Mouse (Mus musculus): ENCODE results near the gene Chtf18.
A peak's percentile ranks its signal among the peaks of the same experiment; 100 is the strongest.
"Not testable (repeated sequence)": the region's sequence is repeated elsewhere in the genome, so short reads cannot be mapped to it uniquely, and the experiment has no call there.

The Chtf18 gene

DNA sequence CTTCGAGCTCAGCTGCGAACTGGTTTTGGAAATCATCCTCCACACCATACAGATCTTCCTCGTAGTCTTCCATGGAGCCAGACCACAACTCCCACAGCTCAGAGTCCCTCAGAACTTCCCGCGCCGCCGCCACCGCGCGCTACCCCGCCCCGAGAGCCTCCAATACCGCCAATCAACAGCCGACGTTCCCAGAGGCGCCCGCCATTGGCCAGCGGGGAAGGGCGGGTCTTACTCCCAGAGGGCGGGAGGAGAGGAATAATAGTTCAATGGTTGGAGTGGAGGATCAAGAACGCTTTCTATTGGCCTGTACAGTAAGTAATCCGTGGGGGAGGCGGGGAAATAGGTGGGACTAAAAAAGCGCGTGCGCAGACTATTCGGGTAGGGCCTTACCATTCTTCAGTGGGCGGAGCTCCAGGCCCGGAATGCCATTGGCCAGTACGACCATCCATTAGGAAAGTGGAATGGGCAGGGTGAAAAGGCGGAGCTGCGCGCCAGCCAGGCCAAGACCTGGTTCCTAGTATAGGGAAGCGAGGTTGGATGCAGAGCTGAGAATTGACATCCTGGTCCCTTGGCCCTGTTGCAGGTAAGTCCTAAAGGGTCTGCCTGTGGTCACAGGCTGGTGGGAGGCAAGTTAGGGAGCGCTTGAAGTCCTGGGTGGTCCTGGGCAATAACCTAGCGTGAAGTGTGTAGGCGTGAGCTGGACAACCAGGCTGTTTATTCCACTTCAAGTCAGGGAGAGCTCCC lies at the start of gene Chtf18, which contains the start of gene Rpusd1:
Gene Chtf18 (minus strand): TSS at position 155 of the 744 bp plus-strand sequence.
Gene Rpusd1 (plus strand): TSS at position 406 of the 744 bp plus-strand sequence.
- peak; percentile 100 for DNase-seq

DNA sequence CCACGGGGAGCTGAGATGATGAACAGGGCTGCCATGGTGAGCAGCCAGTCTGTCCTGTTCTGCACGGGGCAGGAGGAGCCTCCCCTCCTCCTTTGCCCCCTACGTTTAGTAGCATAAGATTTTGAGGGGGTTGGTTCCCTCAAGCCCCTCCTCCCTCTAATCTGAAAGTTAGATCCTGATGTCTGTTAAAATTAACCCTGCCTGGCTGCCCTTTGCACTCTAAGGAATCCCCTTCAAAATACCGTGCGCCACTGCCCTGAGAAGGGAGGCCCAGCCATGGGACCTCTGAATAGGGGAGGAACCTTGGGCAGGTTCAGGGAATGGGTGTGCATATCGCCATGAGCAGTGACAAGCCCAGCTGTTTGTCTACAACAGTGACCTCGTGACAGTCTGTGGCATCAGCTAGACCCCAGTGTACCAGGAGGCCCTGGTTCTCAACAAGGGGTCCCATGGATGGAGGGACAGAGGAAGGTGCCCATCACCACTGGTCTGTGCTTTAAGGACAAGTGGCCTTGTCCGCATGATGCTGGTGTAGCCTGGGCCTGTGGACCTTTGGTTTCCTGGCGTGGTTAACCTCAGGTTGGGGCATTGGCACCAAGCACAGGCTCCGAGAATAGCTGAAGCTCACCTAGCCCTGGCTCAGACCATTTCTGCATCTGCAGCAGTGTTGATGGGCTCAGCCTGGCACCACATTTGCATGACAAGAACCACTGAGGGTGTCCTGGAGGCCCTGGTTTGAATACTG lies 48.3 kb upstream of the Chtf18 start:
- peak; percentile 52 to 67 for DNase-seq

DNA sequence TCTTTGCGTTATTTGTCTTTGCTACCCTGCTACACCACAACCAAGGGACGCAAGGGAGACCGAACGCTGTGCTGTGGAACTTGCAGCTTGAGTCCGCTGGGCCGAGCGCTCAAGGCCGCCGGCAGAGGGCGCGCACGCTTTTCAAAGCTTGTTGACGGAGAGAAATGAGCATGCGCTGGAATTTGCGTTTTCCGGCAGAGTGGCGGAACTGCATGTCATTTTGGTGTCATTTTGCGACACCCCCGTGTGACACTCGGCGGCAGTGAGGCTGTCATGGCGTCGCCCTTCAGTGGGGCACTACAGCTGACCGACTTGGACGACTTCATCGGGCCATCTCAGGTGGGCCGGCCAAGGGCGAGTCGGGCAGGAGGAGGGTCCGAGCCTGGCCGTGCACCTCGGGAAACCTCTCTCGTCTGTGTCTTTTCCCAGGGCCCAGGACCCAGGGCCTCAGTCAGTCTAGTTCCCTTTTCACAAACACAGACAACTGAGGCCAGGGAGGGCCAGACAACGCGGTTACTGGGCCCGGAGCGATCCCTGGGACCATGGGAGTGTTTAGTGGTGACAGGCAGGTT lies 46.4 kb upstream of the Chtf18 start, which contains the start of gene Narfl:
Gene Narfl (plus strand): TSS at position 228 of the 572 bp plus-strand sequence.
- DNase-seq, result peak; percentile 97 to 98

GRCm38 (mm10) chr17:25769331-25769730 lies 42.1 kb upstream of the Chtf18 start:
- DNase-seq, result no peak

DNA sequence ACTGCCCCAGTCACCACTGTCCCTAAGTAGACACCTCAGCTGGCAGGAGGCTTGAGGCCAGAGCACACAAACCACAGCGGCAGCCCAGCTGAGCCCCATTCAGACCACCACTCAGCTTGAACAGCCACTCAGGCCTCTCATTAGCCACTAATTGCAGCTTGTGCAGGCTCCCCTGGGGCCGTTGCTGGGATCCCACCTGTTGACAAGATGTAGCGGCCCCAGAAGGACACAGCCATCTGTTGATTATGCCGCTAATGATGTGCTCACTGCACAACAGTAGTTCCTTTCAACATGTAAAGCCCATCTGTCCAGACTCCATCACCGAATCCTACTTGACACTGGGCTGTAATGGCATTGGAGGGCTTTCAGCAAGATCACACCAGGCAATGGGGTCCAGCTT lies 38.7 kb upstream of the Chtf18 start:
- no peak for DNase-seq

GRCm38 (mm10) chr17:25762591-25762990 lies 35.4 kb upstream of the Chtf18 start:
- no peak for DNase-seq

- no peak for DNase-seq
Measured at GRCm38 (mm10) chr17:25761561-25761970, 34.3 kb upstream of the Chtf18 start.

DNA sequence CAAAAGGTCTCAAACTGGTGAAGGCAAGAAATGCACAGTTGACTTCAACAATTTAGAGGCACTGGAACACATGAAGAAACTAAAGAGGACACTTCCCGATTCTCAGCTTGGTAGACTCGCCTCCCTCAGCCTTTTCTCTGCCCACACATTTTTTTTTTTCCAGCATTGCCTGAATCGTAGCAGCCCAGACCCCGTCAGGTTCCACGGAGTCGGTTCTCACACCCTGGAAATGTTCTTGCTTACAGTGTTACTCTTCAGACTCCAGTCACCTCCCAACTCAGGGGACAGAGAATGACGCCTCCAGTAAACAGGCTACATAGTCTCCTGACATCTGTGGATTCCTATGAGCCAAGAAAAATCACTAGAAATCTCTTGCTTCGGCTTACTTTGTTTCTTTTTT lies 32.9 kb upstream of the Chtf18 start:
- DNase-seq, result no peak

GRCm38 (mm10) chr17:25757691-25758090 lies 30.5 kb upstream of the Chtf18 start:
- DNase-seq, result no peak

- DNase-seq, result no peak
Measured at GRCm38 (mm10) chr17:25756378-25757242, 29.4 kb upstream of the Chtf18 start.

DNA sequence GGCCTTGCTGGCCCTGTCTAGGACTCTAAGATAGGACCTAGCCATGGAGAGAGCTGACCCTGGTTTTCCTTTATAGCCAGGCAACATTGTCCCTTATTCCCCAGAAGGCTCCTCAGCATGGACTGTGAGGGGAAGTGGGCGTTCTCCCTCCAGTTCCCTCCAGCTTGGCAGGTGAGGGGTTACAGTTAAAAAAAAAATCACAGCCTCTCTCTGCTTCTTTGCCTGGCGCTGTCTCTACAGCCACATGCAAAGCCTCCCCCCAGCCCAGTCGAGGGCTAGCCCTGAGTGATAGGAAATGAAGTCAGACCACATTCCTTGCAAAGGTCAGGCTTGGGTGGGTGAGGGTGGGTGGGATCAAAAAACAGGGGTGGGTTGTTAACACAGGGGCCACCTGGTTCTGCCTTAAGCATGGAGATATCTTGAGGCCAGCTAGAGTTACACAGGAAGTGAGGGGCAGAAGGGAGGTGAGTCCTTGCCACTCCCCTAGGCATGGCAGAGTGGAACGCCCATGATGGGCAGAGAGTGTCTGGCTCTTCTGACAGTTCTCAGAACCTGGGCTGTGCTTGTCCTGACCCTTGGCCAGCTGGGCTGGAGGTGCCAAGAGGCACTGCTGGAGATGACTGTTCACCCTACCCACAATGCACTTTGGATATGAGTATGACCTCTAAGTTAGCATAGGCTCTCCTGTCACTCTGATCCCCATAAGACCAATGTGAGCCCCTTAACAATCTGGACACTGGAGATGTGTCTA lies 28.6 kb upstream of the Chtf18 start:
- DNase-seq, result no peak

DNA sequence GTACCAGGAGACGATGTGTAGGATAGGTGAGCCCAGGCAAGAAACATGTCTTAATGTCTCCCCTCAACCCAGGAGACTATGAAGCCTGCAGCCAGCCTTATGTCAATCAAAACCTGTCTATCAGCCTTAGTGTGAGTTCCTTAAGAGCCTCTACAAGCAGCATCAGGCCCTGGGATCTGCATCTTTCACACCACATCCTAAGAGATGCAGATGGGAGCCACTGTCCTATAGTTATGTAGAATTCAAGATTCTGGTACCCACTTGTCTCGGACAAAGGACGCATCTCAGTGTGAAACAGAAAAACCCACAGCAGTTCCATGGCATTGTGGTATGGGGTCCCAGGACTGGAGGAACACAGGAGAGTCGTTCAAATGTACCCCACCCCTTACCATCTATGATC lies 27.9 kb upstream of the Chtf18 start:
- no peak for DNase-seq

DNA sequence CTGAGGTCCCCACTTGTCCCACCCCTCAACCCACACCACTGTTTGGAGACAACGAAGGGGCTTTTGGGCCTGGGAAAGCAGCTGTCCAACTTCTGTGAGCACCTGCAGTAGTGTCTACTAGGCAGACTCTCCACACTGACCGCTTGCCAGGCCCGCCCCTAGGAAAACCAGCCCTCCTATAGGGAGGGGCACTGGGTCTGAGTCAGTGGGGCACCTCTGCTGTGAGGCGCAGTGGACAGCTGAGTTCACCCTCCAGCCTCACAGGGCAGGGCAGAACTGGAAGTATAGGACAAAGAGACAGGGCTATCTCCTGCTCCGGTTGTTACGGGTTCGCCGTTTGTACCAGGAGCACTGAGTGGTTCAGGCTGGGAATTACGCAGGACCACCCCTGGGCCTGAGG lies 27.0 kb upstream of the Chtf18 start, which contains the start of gene Msln:
Gene Msln (minus strand): TSS at position 138 of the 400 bp plus-strand sequence.
- DNase-seq, result no peak

DNA sequence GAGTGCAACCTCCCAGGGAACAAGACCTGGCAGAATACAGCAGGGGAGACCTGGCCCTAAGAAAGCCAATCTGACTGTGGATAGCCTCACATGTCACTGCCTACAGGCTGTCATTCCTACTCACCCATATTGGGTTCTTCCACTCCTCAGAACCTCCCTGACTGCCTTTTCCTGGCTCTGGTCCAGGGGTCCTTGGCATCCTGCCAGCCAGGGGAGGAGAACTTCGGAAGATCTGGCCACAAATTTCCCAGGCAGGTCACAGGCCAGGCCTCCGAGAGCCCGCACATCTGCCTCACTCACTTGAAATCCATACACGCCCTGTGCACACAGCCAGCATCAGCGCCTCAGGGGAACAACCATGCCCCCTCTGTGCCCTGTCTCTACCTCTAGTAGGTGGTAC lies 24.2 kb upstream of the Chtf18 start:
- DNase-seq, result peak; percentile 61 to 64

DNA sequence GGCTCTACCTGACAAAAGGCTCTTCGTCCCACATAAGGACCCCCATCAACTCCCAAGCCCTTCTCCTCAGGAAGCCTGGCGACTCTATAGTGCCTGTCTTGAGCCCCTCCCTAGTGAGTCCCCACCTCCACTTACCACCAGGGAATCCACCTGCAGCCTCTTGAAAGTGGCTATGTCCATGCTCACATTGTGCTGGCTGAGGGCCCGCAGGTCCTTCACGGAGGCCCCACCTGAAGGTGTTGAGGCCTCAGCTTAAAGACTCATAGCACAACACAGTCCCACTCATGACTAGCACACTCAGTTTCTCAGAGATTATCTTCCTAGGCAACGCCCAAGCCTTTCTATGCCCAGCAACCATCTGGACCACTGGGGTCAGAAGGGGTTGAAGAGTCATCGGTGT lies 22.1 kb upstream of the Chtf18 start:
- no peak for DNase-seq

DNA sequence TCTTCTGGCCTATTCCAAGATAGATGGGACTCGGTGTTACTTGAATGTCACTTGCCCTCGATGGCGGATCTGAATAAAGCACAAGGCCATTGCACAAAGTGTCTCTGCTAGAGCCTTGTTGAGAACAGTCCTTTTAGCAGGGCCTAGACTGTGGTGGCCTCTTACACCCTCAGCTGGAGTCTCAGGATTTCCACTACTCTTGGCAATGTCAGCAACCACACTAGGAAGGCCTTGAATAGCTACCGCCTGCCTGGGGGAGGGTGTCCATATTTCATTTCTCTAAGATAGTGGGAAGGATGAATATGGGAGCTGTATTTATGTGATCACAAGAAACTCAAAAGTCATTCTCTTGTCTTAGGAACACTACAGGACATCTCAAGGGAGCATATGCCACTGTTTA lies 21.0 kb upstream of the Chtf18 start:
- no peak for DNase-seq

DNA sequence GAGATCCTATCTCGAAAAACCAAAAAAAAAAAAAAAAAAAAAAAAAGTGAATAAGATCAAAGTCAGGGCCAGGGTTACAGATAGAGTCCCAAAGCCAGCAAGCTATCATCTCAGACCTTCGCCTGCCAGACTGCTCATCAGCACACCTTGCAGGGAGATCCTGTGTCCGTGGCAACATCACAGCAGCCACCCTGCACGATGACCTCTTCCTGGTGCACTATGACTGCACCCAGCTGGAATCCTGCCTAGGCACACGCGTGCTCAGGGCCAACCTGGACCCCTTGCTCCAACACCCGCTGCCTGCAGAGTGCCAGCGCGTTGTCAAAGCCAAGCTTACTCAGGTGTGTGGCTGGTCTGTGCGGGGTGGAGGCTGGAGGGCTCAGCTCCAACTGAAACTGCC lies 17.1 kb upstream of the Chtf18 start:
- no peak for DNase-seq

- no peak for DNase-seq
Measured at GRCm38 (mm10) chr17:25743831-25744230, 16.6 kb upstream of the Chtf18 start.

DNA sequence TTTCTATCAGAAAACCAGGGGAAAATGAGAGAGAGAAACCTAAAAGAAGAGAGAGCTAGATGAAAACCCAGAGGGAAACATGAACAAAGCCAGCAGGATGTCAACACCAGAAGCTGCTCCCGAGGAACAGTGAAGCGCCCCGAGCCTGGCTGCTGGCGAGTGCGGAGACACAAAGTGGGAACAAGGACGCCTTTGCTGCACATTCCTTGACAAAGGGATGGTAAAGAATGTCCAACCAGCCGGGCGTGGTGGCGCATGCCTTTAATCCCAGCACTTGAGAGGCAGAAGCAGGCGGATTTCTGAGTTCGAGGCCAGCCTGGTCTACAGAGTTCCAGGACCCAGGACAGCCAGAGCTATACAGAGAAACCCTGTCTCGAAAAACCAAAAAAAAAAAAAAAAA lies 14.3 kb upstream of the Chtf18 start:
- not testable (repeated sequence) for DNase-seq

GRCm38 (mm10) chr17:25738861-25739260 lies 11.6 kb upstream of the Chtf18 start:
- no peak for DNase-seq

DNA sequence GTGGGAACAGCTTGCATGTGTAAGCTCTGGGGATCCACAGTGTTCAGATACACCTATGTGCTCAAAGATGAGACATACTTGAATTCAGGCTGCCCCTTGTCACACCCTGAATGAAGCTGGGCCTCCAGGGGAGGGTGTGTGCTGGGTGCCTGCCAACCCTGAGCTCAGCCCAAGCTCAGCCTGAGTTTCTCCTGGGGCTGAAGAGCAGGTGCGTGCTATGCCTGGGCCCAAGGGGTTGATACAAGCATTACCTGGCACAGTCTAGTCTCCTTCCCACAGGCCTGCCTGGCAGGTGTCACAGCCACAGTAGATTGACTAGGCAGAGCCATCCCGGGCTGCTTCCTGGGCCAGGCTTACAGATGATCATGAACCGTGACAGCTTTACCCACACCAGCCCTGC lies 8.5 kb upstream of the Chtf18 start, which contains the start of gene Mslnl:
Gene Mslnl (plus strand): TSS at position 298 of the 400 bp plus-strand sequence.
- DNase-seq, result no peak

DNA sequence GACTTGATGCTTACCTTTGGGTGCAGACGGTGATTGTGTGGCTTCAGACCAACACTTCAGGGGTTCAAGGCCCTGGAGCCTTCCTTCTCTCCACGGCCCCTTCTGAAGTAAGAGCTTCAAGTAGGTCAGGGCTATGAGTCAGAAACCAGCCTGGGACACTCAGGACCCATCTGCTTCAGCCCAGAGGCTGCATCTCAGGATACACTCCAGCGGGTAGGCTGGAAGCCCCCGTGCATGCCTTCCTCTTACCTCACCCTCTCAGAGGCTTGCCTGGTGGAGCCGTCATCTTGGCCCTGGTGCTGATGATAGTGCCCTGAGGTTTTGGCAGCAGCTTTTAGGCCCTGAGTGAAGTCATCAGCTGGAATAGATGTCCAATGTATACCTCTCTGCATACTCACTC lies 8.0 kb upstream of the Chtf18 start:
- no peak for DNase-seq

All from kidney, postnatal 25 days (tissue).